Mouse (Mus musculus) lung, postnatal 14 days (tissue): ENCODE measurements around the gene Isg15.

Experiments used
- DNase-seq: peaks from one replicate; pipeline ENCODE4 v3.0.0; 2021

Gene Isg15

GRCm38 (mm10) chr4:156202462-156202893 lies 1.9 kb upstream of the Isg15 start:
- DNase-seq, result no peak

- DNase-seq, result peak; percentile 91
Measured at GRCm38 (mm10) chr4:156197829-156198205, 2.8 kb downstream of the Isg15 start.

GRCm38 (mm10) chr4:156197131-156197828 lies 3.3 kb downstream of the Isg15 start, which contains the start of gene Agrn:
TSS of gene Agrn (minus strand) at chr4:156197488.
- peak; percentile 80 for DNase-seq

GRCm38 (mm10) chr4:156195927-156196870 lies 4.4 kb downstream of the Isg15 start:
- peak; percentile 73 for DNase-seq

- no peak for DNase-seq
Measured at GRCm38 (mm10) chr4:156194346-156194745, 6.3 kb downstream of the Isg15 start.

- DNase-seq, result no peak
Measured at GRCm38 (mm10) chr4:156193906-156194305, 6.7 kb downstream of the Isg15 start.

- peak; percentile 49 for DNase-seq
Measured at GRCm38 (mm10) chr4:156193200-156193590, 7.4 kb downstream of the Isg15 start.

- DNase-seq, result peak; percentile 62
Measured at GRCm38 (mm10) chr4:156192421-156193199, 8.0 kb downstream of the Isg15 start.

- DNase-seq, result peak; percentile 45
Measured at GRCm38 (mm10) chr4:156188811-156189323, 11.8 kb downstream of the Isg15 start.

- DNase-seq, result no peak
Measured at GRCm38 (mm10) chr4:156188162-156188810, 12.3 kb downstream of the Isg15 start.

GRCm38 (mm10) chr4:156185950-156186850 lies 14.4 kb downstream of the Isg15 start:
- DNase-seq, result peak; percentile 12

GRCm38 (mm10) chr4:156185456-156185949 lies 15.1 kb downstream of the Isg15 start:
- DNase-seq, result no peak

GRCm38 (mm10) chr4:156184291-156184954 lies 16.2 kb downstream of the Isg15 start:
- peak; percentile 25 for DNase-seq

- no peak for DNase-seq
Measured at GRCm38 (mm10) chr4:156183747-156184146, 16.9 kb downstream of the Isg15 start.

- no peak for DNase-seq
Measured at GRCm38 (mm10) chr4:156177630-156178029, 23.0 kb downstream of the Isg15 start.

GRCm38 (mm10) chr4:156171828-156172227 lies 28.8 kb downstream of the Isg15 start:
- no peak for DNase-seq

GRCm38 (mm10) chr4:156169129-156169528 lies 31.5 kb downstream of the Isg15 start:
- no peak for DNase-seq

- DNase-seq, result no peak
Measured at GRCm38 (mm10) chr4:156168611-156169010, 32.0 kb downstream of the Isg15 start.

- DNase-seq, result no peak
Measured at GRCm38 (mm10) chr4:156166477-156166876, 34.1 kb downstream of the Isg15 start.

GRCm38 (mm10) chr4:156154771-156155170 lies 45.8 kb downstream of the Isg15 start:
- no peak for DNase-seq
